ENCODE assay signal across 19 mouse cellular contexts in the genomic region with DNA sequence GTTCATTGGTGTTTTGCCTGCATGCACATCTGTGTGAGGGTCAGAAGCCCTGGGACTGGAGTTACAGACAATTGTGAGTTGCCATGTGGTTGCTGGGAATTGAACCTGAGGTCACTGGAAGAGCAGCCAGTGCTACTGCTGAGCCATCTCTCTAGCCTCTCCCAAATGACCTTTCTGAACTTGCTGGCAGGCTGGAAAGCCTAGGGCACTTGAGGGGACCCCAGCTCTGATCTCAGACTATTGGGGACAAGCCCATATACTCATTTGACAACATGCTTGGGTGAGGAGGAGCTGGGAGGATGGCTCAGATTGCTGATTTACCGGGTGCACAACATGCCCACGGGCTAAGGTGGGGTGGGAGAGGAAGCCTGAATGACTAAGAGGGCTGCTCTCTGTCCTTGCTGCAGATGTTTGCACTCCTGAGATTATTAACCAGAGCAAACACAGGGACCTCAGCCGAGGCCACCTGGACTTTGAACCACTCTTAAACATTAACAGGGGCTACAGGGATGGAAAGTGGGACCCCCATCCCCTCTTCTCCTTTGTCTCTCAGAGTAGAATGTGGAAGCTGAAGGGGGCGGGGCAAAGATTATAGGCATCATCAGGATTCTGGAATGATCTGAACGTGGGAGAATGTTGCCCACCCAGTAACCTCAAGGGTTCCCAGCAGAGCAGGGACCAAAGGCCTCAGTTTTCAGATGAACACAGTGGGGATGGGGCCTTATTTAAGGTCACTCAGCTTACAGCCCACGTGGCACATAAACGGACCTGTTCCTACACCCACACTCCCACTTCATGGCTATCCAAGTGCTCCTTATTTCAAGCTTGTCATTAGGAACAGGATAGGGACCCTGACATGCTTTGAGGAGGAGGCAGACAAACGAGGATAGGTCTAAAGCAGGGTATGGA. TPM values are rescaled to one million over a fixed set of nuclear protein-coding genes. Genes with fewer than 3 reads are reported as not detected.
DNase-seq lines count a peak whose midpoint lies in the region; ATAC-seq and TF ChIP-seq lines count a peak whose summit lies in the region.
"Had no signal": no experiment of that assay in that cellular context is flagged by ENCODE, and none has a peak within 500 bp of the region (broad histone marks: within the 10 kb centered on the region; RNA-seq: fewer than 3 reads in every experiment).

No protein-coding gene starts in this region.

- H3K4me1 ChIP-seq in liver, embryonic 14.5 days (replicated peaks; ENCODE audit: control insufficient read depth in 2 of 2, insufficient read depth in 2 of 2, low read length in 1 of 2): peaks cover 0 to 13% of the 10 kb centered on the region in 2 experiments; a peak in 3 of 4 replicates
- H3K4me1 ChIP-seq: hindbrain, embryonic 13.5 days; midbrain, embryonic 13.5 days had no signal

- H3K9ac ChIP-seq in liver, embryonic 14.5 days (replicated peaks): no peak overlapping the region
- H3K9ac ChIP-seq: hindbrain, embryonic 13.5 days; midbrain, embryonic 13.5 days had no signal

- no peak for TF ChIP-seq EP300 in liver, embryonic 14.5 days (IDR thresholded peaks at IDR 0.05; ENCODE audit: low read depth)

- WGBS in liver, embryonic 14.5 days (ENCODE audit: insufficient replicate concordance): 31% methylated on average over 8 of the region's 8 CpGs

- H3K9me3 ChIP-seq in liver, embryonic 14.5 days (ENCODE audit: control insufficient read depth, low read length): no peaks in the 10 kb centered on the region
- H3K9me3 ChIP-seq: hindbrain, embryonic 13.5 days; midbrain, embryonic 13.5 days had no signal

- CTCF ChIA-PET in Patski (lab: Charles Lee): interaction anchor here (1.1 kb wide), 1 partner anchor 36 kb away, joined by 3 read pairs; no protein-coding TSS in a partner anchor

- no peaks in the 10 kb centered on the region for H3K36me3 ChIP-seq in liver, embryonic 14.5 days (replicated peaks; ENCODE audit: control insufficient read depth, insufficient read depth, low read depth)
- H3K36me3 ChIP-seq: hindbrain, embryonic 13.5 days; midbrain, embryonic 13.5 days had no signal

- POLR2A ChIA-PET in Patski (lab: Charles Lee): no interaction called here

- in situ Hi-C loops in Patski (cut with MboI; ENCODE audit: low pct_unique_long_range_greater_than_20kb): loop anchor here (25.0 kb wide), 1 partner anchor 780 kb away; no protein-coding TSS in a partner anchor

- H3K4me3 ChIP-seq in liver, embryonic 14.5 days (ENCODE audit: insufficient read depth in 1 of 2, low read depth in 2 of 2, low read length in 2 of 2): no peak overlapping the region
- H3K4me3 ChIP-seq: hindbrain, embryonic 13.5 days; midbrain, embryonic 13.5 days had no signal

- peak; percentile 56 for ATAC-seq in Patski
- ATAC-seq in liver, embryonic 14.5 days (ENCODE audit: insufficient read depth): peak; percentile 76
- ATAC-seq: midbrain, embryonic 13.5 days had no signal

- DNase-seq in Patski (ENCODE audit: low read depth, low spot score) (no peak), adipocyte (ENCODE audit: low spot score) (no peak)
- DNase-seq in kidney, adult 11 months: peak; percentile 89
- DNase-seq in kidney, postnatal 14 days: peak; percentile 82
- peak in 2 of 3 experiments; percentile 24 to 38 for DNase-seq in liver, embryonic 14.5 days (ENCODE audit: low read depth in 3 of 3, low spot score in 3 of 3)
- DNase-seq in right cerebral cortex, adult 18-20 months: no peak
- no peak for DNase-seq in right cerebral cortex, adult 2 months (ENCODE audit: low spot score in 2 of 2)
- DNase-seq in layer of hippocampus, postnatal 36 days: no peak
- DNase-seq: adrenal gland, postnatal 14 days; cerebellum, postnatal 14 days; gastrocnemius, postnatal 36 days; lung, postnatal 4 days had no signal

- no peak overlapping the region for H3K27ac ChIP-seq in liver, embryonic 14.5 days
- H3K27ac ChIP-seq: hindbrain, embryonic 13.5 days; midbrain, embryonic 13.5 days had no signal

- no peaks in the 10 kb centered on the region for H3K27me3 ChIP-seq in Patski
- H3K27me3 ChIP-seq in liver, embryonic 14.5 days (ENCODE audit: control insufficient read depth, insufficient read depth, low read length): no peaks in the 10 kb centered on the region
- H3K27me3 ChIP-seq: hindbrain, embryonic 13.5 days; midbrain, embryonic 13.5 days had no signal

- H3K4me2 ChIP-seq in liver, embryonic 14.5 days (ENCODE audit: low read depth): no peak overlapping the region
- H3K4me2 ChIP-seq: hindbrain, embryonic 13.5 days; midbrain, embryonic 13.5 days had no signal

- TF ChIP-seq CTCF in Patski (IDR thresholded peaks at IDR 0.05): no peak
- no peak for TF ChIP-seq CTCF in liver, embryonic 14.5 days (IDR thresholded peaks at IDR 0.05; ENCODE audit: low read depth)

RNA-seq across cellular contexts. Expression of a gene that starts 2.4 kb away (rescaled TPM):
- polyA plus RNA-seq in Patski (2021): 0.10 TPM
- polyA plus RNA-seq in liver, embryonic 14.5 days (2012; rRNA removed): 580 and 780 TPM in 2 replicates
- polyA plus RNA-seq in liver, embryonic 14.5 days (2014; fragmentation: Nextera tagmentation; extraction: Ambion mirVana): 691 and 797 TPM in 2 replicates
- not detected for total RNA-seq in layer of hippocampus, postnatal 36 days (2021)
- total RNA-seq: ES-E14; left cerebral cortex, postnatal 25 days had no signal
- polyA plus RNA-seq: C2C12; heart, embryonic 14.5 days; hindbrain, embryonic 13.5 days had no signal

RNA-seq across cellular contexts. Expression of a gene that starts 15.0 kb away (rescaled TPM):
- polyA plus RNA-seq in Patski (2021): 10.7 TPM
- polyA plus RNA-seq in liver, embryonic 14.5 days (2012; rRNA removed): 5.7 and 6.1 TPM in 2 replicates
- 3.8 TPM in 2 replicates for polyA plus RNA-seq in liver, embryonic 14.5 days (2014; fragmentation: Nextera tagmentation; extraction: Ambion mirVana)
- not detected for total RNA-seq in layer of hippocampus, postnatal 36 days (2021)
- total RNA-seq: adrenal gland, postnatal 14 days; ES-E14; gastrocnemius, postnatal 36 days; left cerebral cortex, postnatal 25 days had no signal
- polyA plus RNA-seq: C2C12; embryonic facial prominence, embryonic 11.5 days; hindbrain, embryonic 13.5 days; midbrain, embryonic 13.5 days had no signal

RNA-seq across cellular contexts. Expression of a gene that starts 56.8 kb away (rescaled TPM):
- polyA plus RNA-seq in Patski (2021): 4.2 TPM
- 3.8 and 4.2 TPM in 2 replicates for polyA plus RNA-seq in liver, embryonic 14.5 days (2012; rRNA removed)
- polyA plus RNA-seq in liver, embryonic 14.5 days (2014; fragmentation: Nextera tagmentation; extraction: Ambion mirVana): 0.75 and 1.2 TPM in 2 replicates
- 1 to 10 TPM; 3.9 to 5.4 TPM for total RNA-seq in layer of hippocampus, postnatal 36 days (2021)

Comparison
In these comparisons a context has a peak if more than half of its experiments do, and no peak if none do; other contexts are left out.
1. DNase-seq: peak in kidney, adult 11 months (single experiment), kidney, postnatal 14 days (single experiment) and liver, embryonic 14.5 days (2 of 3); none in Patski (single experiment), right cerebral cortex, adult 18-20 months (single experiment), right cerebral cortex, adult 2 months (0 of 2), adipocyte (single experiment) and layer of hippocampus, postnatal 36 days (0 of 2).
2. RNA of a gene that starts 2.4 kb away (polyA plus RNA-seq): 580 to 797 TPM in liver, embryonic 14.5 days; 0.10 TPM in Patski (single experiment); every median in the first group is over 100 times any median in the second.